Mouse (Mus musculus) bone marrow macrophage, adult 2 months (primary cell): ENCODE measurements around the gene Mnd1.

Experiments used
- CTCF ChIP-seq: IDR thresholded peaks from 2 replicates; pipeline ENCODE4 v1.5.1; 2012; ENCODE audit warnings: low read depth, mild to moderate bottlenecking, low read length, moderate library complexity
- POLR2A ChIP-seq: IDR thresholded peaks from 2 replicates; pipeline ENCODE4 v1.6.1; 2012; ENCODE audit warnings: mild to moderate bottlenecking, low read depth, low read length, borderline replicate concordance

GRCm38 (mm10) chr3:84086337-84086736 lies 69.2 kb downstream of the Mnd1 start:
- TF ChIP-seq POLR2A (no peak), CTCF (no peak)
